Mouse (Mus musculus): Measurements from ENCODE around the gene Tshz2.

DNA sequence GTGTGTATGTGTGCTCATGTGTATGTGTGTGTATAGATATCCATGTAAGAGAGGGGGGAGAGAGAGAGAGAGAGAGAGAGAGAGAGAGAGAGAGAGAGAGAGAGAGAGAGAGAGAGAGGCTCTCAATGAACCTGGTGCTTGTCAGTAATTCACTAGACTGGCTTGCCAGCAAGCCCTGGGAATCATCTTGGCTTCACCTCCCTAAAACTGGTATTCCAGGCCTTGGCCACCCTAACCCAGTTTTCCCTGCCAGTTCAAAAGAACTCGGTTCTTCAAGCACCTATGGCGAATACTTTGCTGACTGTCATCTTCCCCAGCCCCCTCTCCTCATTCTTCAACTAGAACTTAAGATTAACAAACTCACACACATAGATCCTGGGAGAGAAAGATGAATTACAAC lies 294.6 kb downstream of the Tshz2 start:
- no peak for TF ChIP-seq CTCF (IDR thresholded peaks at IDR 0.05; ENCODE audit: control insufficient read depth, insufficient read depth, insufficient read length)
- TF ChIP-seq MAX (IDR thresholded peaks at IDR 0.05), result no peak
- no peak for TF ChIP-seq USF1 (IDR thresholded peaks at IDR 0.05; ENCODE audit: low read depth)
